Mouse (Mus musculus) stomach, postnatal 0 days (tissue): ENCODE measurements at regions not wholly inside any gene's neighbourhood (a gene's known extent, or its start where the extent isn't known, plus 50 kb on each side); places are given as distances from the start of the nearest gene placed in this dataset.
A peak's percentile ranks its signal among the peaks of the same experiment; 100 is the strongest.

Experiments
- ATAC-seq: fragments of 200-750 bp; cut with Nextera tagmentation; 2 replicates; pipeline ENCODE4 v1.8.0; 2017; ENCODE audit not compliant: low FRiP score, low TSS enrichment
- DNase-seq: peaks from one replicate; pipeline ENCODE4 v3.0.0-alpha.2; 2016; ENCODE audit warnings: low spot score
- H3K27ac ChIP-seq: fragments of 300-500 bp; sonication (generic); replicated peaks from 2 replicates; pipeline ENCODE4 v1.5.1; 2014; ENCODE audit warnings: mild to moderate bottlenecking, control low read depth
- H3K27me3 ChIP-seq: fragments of 300-500 bp; sonication (generic); 2 replicates; pipeline ENCODE4 v1.6.1; 2014; ENCODE audit warnings: low read length; ENCODE audit not compliant: control insufficient read depth, insufficient read depth
- H3K36me3 ChIP-seq: fragments of 300-500 bp; sonication (generic); 2 replicates; pipeline ENCODE4 v1.6.1; 2014; ENCODE audit warnings: low read length, mixed read lengths; ENCODE audit not compliant: control insufficient read depth, insufficient read depth
- H3K4me1 ChIP-seq: fragments of 300-500 bp; sonication (generic); replicated peaks from 2 replicates; pipeline ENCODE4 v1.6.1; 2014; ENCODE audit warnings: antibody characterized with exemption; ENCODE audit not compliant: control insufficient read depth, insufficient read depth
- H3K4me2 ChIP-seq: fragments of 300-500 bp; sonication (generic); replicated peaks from 2 replicates; pipeline ENCODE4 v1.6.1; 2014; ENCODE audit warnings: low read depth, mild to moderate bottlenecking, control low read depth, moderate library complexity
- H3K4me3 ChIP-seq: fragments of 300-500 bp; sonication (generic); 2 replicates; pipeline ENCODE4 v1.5.1; 2014; ENCODE audit warnings: low read depth, low read length, control low read depth
- H3K9ac ChIP-seq: fragments of 300-500 bp; sonication (generic); 2 replicates; pipeline ENCODE4 v1.6.1; 2014; ENCODE audit warnings: mild to moderate bottlenecking, low read length, control low read depth, mixed read lengths
- H3K9me3 ChIP-seq: fragments of 300-500 bp; sonication (generic); 2 replicates; pipeline ENCODE4 v1.6.1; 2016; ENCODE audit warnings: low read length; ENCODE audit not compliant: control insufficient read depth
- CTCF ChIP-seq: IDR thresholded peaks from 2 replicates; pipeline ENCODE4 v1.5.1; 2016; ENCODE audit warnings: antibody characterized with exemption, low read depth, mild to moderate bottlenecking, moderate library complexity
- EP300 ChIP-seq: optimal IDR thresholded peaks from 2 replicates; pipeline ENCODE3; 2016; ENCODE audit warnings: antibody characterized with exemption
- WGBS: fragments of 180-500 bp; shearing (Covaris S2); extraction: QIAGEN DNeasy Blood & Tissue Kit; methylation state at CpG from one replicate; pipeline ENCODE4 v1.1.7; 2014; 5-methylcytosine and 5-hydroxymethylcytosine counted together

GRCm38 (mm10) chr1:61238668-61239067, 260.9 kb downstream of the Icos start:
- 82% methylated on average over 3 of the region's 3 CpGs for WGBS

DNA sequence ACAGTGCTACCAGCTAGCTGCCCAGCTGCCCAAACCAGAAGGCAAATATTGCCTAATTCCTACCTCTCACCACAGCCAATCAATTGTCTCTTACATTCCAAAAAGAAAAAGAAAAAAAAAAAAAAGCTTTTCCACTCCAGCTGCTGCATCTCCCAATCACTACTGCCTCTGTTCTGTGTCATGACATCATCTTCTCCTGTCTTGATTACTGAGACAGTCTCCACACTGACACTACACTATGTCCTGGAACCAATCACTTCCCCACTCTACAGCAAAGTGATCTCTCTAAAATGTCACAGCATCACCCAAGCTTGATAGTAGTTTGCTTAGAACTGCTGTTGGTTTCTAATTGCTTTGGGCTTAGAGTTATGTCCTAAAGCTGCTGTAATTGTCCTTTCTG, 279.8 kb downstream of the Icos start:
- ATAC-seq (no peak), DNase-seq (no peak)
- Histone ChIP-seq H3K4me1 (no peaks in the 10 kb centered on the region), H3K9ac (no peak overlapping the region), H3K4me2 (no peak overlapping the region), H3K36me3 (no peaks in the 10 kb centered on the region), H3K9me3 (no peaks in the 10 kb centered on the region), H3K27me3 (no peaks in the 10 kb centered on the region), H3K4me3 (no peak overlapping the region), H3K27ac (no peak overlapping the region)
- TF ChIP-seq EP300 (no peak), CTCF (no peak)

More at GRCm38 (mm10) chr1:61238668-61239067, 260.9 kb downstream of the Icos start:
- no peaks in the 10 kb centered on the region for H3K27me3 ChIP-seq
- TF ChIP-seq CTCF (no peak), EP300 (no peak)
- no peaks in the 10 kb centered on the region for H3K9me3 ChIP-seq
- H3K9ac ChIP-seq: no peak overlapping the region
- no peak overlapping the region for H3K4me2 ChIP-seq
- ATAC-seq (no peak), DNase-seq (no peak)
- no peak overlapping the region for H3K4me3 ChIP-seq
- no peaks in the 10 kb centered on the region for H3K36me3 ChIP-seq
- no peak overlapping the region for H3K27ac ChIP-seq
- H3K4me1 ChIP-seq: no peaks in the 10 kb centered on the region

- Histone ChIP-seq H3K36me3 (no peaks in the 10 kb centered on the region), H3K27ac (no peak overlapping the region), H3K4me1 (no peaks in the 10 kb centered on the region), H3K9ac (no peak overlapping the region), H3K9me3 (no peaks in the 10 kb centered on the region), H3K4me3 (no peak overlapping the region), H3K27me3 (no peaks in the 10 kb centered on the region), H3K4me2 (no peak overlapping the region)
- WGBS: 19% methylated on average over 10 of the region's 10 CpGs
- no peak for ATAC-seq
- DNase-seq: peak; percentile 15
- TF ChIP-seq CTCF (no peak), EP300 (no peak)
Observed at GRCm38 (mm10) chr1:61263466-61263865, 285.7 kb downstream of the Icos start.

DNA sequence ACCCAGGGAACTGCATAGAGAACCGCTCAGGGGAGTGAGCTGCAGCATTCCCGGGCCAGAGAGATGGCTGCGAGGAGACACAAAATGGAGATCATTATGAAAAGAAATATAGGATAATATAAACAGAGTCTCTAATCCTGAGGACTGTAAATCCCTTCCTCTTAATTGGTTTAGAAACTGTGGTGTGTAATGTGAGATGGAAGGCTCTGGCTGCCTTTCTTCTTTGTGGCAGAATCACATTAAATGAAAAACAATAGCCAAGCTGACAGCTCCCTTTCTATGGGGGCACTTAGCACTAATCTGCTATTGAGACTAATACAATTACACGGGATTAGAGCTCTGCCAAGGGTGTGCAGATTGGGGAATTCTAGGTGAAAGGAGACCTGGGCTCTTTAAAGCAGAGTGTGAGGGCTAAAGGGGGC, 288.0 kb downstream of the Icos start:
- no peak overlapping the region for H3K4me2 ChIP-seq
- no peaks in the 10 kb centered on the region for H3K9me3 ChIP-seq
- H3K4me1 ChIP-seq: no peaks in the 10 kb centered on the region
- DNase-seq: no peak
- no peak for TF ChIP-seq EP300
- H3K27ac ChIP-seq: no peak overlapping the region
- no peak overlapping the region for H3K4me3 ChIP-seq
- ATAC-seq: no peak
- H3K36me3 ChIP-seq: no peaks in the 10 kb centered on the region
- 42% methylated on average over 4 of the region's 4 CpGs for WGBS
- H3K9ac ChIP-seq: no peak overlapping the region
- no peaks in the 10 kb centered on the region for H3K27me3 ChIP-seq

DNA sequence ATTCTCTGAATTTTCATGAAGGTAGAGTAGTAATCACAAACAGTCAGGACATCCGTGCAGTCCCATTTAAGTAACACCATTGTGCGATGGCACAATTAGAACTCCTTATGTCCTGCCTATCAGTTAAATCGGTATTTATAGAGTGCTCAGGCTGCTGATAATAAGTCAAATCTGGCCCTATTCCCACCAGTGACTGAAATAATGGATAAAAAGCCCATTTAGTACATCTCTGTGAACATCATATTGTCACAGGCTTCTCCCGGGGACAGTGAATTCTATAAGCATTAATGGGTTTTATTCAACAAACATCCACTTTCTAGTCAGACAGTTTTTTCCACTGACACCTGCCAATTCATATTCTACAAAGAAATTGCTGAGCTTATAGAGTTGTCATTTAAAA, 296.1 kb downstream of the Icos start:
- H3K4me1 ChIP-seq: no peaks in the 10 kb centered on the region
- H3K27me3 ChIP-seq: no peaks in the 10 kb centered on the region
- WGBS: 73% methylated on average over 4 of the region's 4 CpGs
- TF ChIP-seq EP300: no peak
- TF ChIP-seq CTCF: no peak
- no peak overlapping the region for H3K27ac ChIP-seq
- DNase-seq (no peak), ATAC-seq (no peak)
- no peaks in the 10 kb centered on the region for H3K36me3 ChIP-seq
- H3K9ac ChIP-seq: no peak overlapping the region
- no peaks in the 10 kb centered on the region for H3K9me3 ChIP-seq
- no peak overlapping the region for H3K4me3 ChIP-seq
- no peak overlapping the region for H3K4me2 ChIP-seq

DNA sequence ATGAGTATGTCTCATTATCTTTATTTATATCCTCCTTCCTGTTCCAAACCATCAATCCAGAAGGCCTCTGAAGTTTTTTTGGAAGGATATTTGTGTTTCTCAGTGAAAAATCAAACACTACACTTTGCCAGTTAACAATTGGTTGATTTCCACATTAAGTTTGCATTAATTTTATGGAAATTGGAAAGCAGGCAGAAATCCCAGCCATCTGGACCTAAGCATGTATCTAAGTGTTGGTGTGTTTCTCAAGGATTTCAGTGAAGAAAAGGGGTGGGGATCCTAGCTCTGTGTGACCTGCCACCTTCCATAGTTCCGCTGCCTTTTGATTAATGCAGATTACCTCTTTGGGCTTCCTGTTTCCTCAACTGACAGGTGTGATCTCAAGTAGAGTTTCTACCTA, 296.5 kb downstream of the Icos start:
- H3K4me1 ChIP-seq: no peaks in the 10 kb centered on the region
- H3K4me2 ChIP-seq: no peak overlapping the region
- 67% methylated on average over 1 of the region's 1 CpGs for WGBS
- H3K9me3 ChIP-seq: no peaks in the 10 kb centered on the region
- H3K4me3 ChIP-seq: no peak overlapping the region
- H3K9ac ChIP-seq: no peak overlapping the region
- TF ChIP-seq EP300 (no peak), CTCF (no peak)
- H3K27ac ChIP-seq: no peak overlapping the region
- ATAC-seq (no peak), DNase-seq (no peak)
- no peaks in the 10 kb centered on the region for H3K36me3 ChIP-seq
- no peaks in the 10 kb centered on the region for H3K27me3 ChIP-seq
